In the genomic region with DNA sequence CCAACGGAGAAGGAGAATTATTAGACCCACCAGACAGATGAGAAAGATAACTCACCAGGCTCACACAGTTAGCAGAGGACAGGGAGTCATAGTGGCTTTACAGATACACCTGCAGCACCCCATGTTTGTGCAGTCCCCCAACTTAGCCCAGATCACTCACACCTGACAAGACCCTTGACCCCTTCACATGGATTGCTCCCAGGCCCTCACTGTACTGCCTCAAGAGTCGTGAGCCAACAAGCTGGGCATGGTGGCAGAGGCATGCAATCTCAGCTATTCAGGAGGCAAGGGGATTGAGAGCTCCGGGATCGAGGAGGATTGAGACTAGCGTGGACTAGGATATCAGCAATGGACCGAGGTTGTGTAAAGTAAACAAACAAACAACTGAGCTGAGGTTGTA, we compare ENCODE assay signal across 23 mouse cellular contexts. TPM values are rescaled to one million over a fixed set of nuclear protein-coding genes. Genes with fewer than 3 reads are reported as not detected.
"Had no signal": no experiment of that assay in that cellular context is flagged by ENCODE, and none has a peak within 500 bp of the region (broad histone marks: within the 10 kb centered on the region; RNA-seq: fewer than 3 reads in every experiment).

No protein-coding gene starts in this region.

- H3K4me3 ChIP-seq: kidney, embryonic 15.5 days; limb, embryonic 15.5 days; liver, embryonic 12.5 days; midbrain, embryonic 10.5 days; neural tube, embryonic 12.5 days had no signal

- ATAC-seq: liver, embryonic 12.5 days had no signal

- H3K9ac ChIP-seq: kidney, embryonic 15.5 days; limb, embryonic 15.5 days; liver, embryonic 12.5 days; lung, embryonic 14.5 days; neural tube, embryonic 12.5 days had no signal

- H3K9me3 ChIP-seq: kidney, embryonic 15.5 days; limb, embryonic 15.5 days; liver, embryonic 12.5 days; midbrain, embryonic 10.5 days; neural tube, embryonic 12.5 days had no signal

- H3K4me2 ChIP-seq: kidney, embryonic 15.5 days; limb, embryonic 15.5 days; liver, embryonic 12.5 days; lung, embryonic 14.5 days; neural tube, embryonic 12.5 days had no signal

- H3K36me3 ChIP-seq: kidney, embryonic 15.5 days; limb, embryonic 15.5 days; liver, embryonic 12.5 days; midbrain, embryonic 10.5 days; neural tube, embryonic 12.5 days had no signal

- DNase-seq: kidney, adult 2 months; kidney, postnatal 14 days; lung, postnatal 10 days; lung, postnatal 4 days; midbrain, embryonic 14.5 days; right cerebral cortex, adult 18-20 months; right cerebral cortex, postnatal 4 days; spleen, adult 18-20 months; thymus, adult 2 months; thymus, postnatal 25 days had no signal

- H3K27ac ChIP-seq: kidney, embryonic 15.5 days; limb, embryonic 15.5 days; liver, embryonic 12.5 days; midbrain, embryonic 10.5 days; neural tube, embryonic 12.5 days had no signal

RNA-seq across cellular contexts. Expression of gene Gprin1, which starts 4.1 kb away (rescaled TPM):
- total RNA-seq: megakaryocyte, adult 5-6 weeks had no signal
- polyA plus RNA-seq: liver, embryonic 16.5 days had no signal

RNA-seq across cellular contexts. Expression of gene Sncb, which starts 12.7 kb away (rescaled TPM):
- total RNA-seq: megakaryocyte, adult 5-6 weeks had no signal
- polyA plus RNA-seq: limb, embryonic 11.5 days; liver, embryonic 12.5 days; liver, embryonic 16.5 days; lung, embryonic 14.5 days had no signal

RNA-seq across cellular contexts. Expression of gene Eif4e1b, which starts 30.1 kb away (rescaled TPM):
- total RNA-seq: left cerebral cortex, adult 18-20 months; left cerebral cortex, postnatal 25 days; megakaryocyte, adult 5-6 weeks had no signal
- polyA plus RNA-seq: kidney, adult 2 months; kidney, embryonic 15.5 days; large intestine, adult 2 months; limb, embryonic 11.5 days; limb, embryonic 15.5 days; liver, embryonic 12.5 days; liver, embryonic 16.5 days; lung, embryonic 14.5 days; midbrain, embryonic 10.5 days; midbrain, embryonic 14.5 days; neural tube, embryonic 12.5 days; stomach, embryonic 14.5 days; thymus, adult 2 months had no signal

RNA-seq across cellular contexts. Expression of gene Cdhr2, which starts 52.5 kb away (rescaled TPM):
- total RNA-seq: megakaryocyte, adult 5-6 weeks had no signal
- polyA plus RNA-seq: limb, embryonic 11.5 days; limb, embryonic 15.5 days; lung, embryonic 14.5 days; midbrain, embryonic 10.5 days had no signal
